Mouse (Mus musculus): ENCODE measurements around the gene Fli1. TPM values are rescaled to one million over a fixed set of nuclear protein-coding genes. Genes with fewer than 3 reads are reported as not detected.

The Fli1 gene
- total RNA-seq, 2 experiments from 2014 or later = 5.3 to 7.2 TPM

- no peak for DNase-seq (ENCODE audit: low spot score)
Observed at GRCm38 (mm10) chr9:32525787-32526186, 16.9 kb downstream of the Fli1 start.

GRCm38 (mm10) chr9:32522536-32523245 lies 20.0 kb downstream of the Fli1 start:
- DNase-seq (ENCODE audit: low spot score) = no peak

- no peak for DNase-seq (ENCODE audit: low spot score)
Observed at GRCm38 (mm10) chr9:32521331-32521730, 21.3 kb downstream of the Fli1 start.

GRCm38 (mm10) chr9:32520821-32521220 lies 21.8 kb downstream of the Fli1 start:
- DNase-seq (ENCODE audit: low spot score) = no peak

- DNase-seq (ENCODE audit: low spot score) = no peak
Observed at GRCm38 (mm10) chr9:32519101-32520051, 23.3 kb downstream of the Fli1 start.

- no peak for DNase-seq (ENCODE audit: low spot score)
Observed at GRCm38 (mm10) chr9:32518351-32519075, 24.1 kb downstream of the Fli1 start.

- no peak for DNase-seq (ENCODE audit: low spot score)
Observed at GRCm38 (mm10) chr9:32516691-32517090, 26.0 kb downstream of the Fli1 start.

GRCm38 (mm10) chr9:32515894-32516686 lies 26.6 kb downstream of the Fli1 start:
- no peak for DNase-seq (ENCODE audit: low spot score)

GRCm38 (mm10) chr9:32514406-32515058 lies 28.1 kb downstream of the Fli1 start:
- DNase-seq (ENCODE audit: low spot score) = no peak

GRCm38 (mm10) chr9:32513471-32513870 lies 29.2 kb downstream of the Fli1 start:
- no peak for DNase-seq (ENCODE audit: low spot score)

- DNase-seq (ENCODE audit: low spot score) = no peak
Observed at GRCm38 (mm10) chr9:32510454-32511263, 32.0 kb downstream of the Fli1 start.

GRCm38 (mm10) chr9:32509706-32510156 lies 32.9 kb downstream of the Fli1 start:
- DNase-seq (ENCODE audit: low spot score) = no peak

- no peak for DNase-seq (ENCODE audit: low spot score)
Observed at GRCm38 (mm10) chr9:32508648-32509047, 34.0 kb downstream of the Fli1 start.

GRCm38 (mm10) chr9:32508118-32508517 lies 34.5 kb downstream of the Fli1 start:
- DNase-seq (ENCODE audit: low spot score) = no peak

GRCm38 (mm10) chr9:32506866-32507861 lies 35.5 kb downstream of the Fli1 start:
- DNase-seq (ENCODE audit: low spot score) = no peak

- no peak for DNase-seq (ENCODE audit: low spot score)
Observed at GRCm38 (mm10) chr9:32506161-32506560, 36.5 kb downstream of the Fli1 start.

GRCm38 (mm10) chr9:32505460-32506075 lies 37.1 kb downstream of the Fli1 start:
- no peak for DNase-seq (ENCODE audit: low spot score)

GRCm38 (mm10) chr9:32503995-32504451 lies 38.6 kb downstream of the Fli1 start:
- DNase-seq (ENCODE audit: low spot score) = no peak

Data from gastrocnemius, adult 18-20 months (tissue).